Mouse (Mus musculus) thymus, postnatal 0 days (tissue): ENCODE data around the gene Slc38a1. TPM values are rescaled to one million over a fixed set of nuclear protein-coding genes. Genes with fewer than 3 reads are reported as not detected.

Source experiments
- DNase-seq: peaks from one replicate; pipeline ENCODE4 v3.0.0-alpha.2; 2015; ENCODE audit warnings: low spot score
- polyA plus RNA-seq: library from polyadenylated mRNA; unstranded; fragments of >200 nt; fragmentation: Nextera tagmentation; extraction: Ambion mirVana; gene quantifications from 2 replicates; pipeline ENCODE4 v1.2.1, GENCODE M21; 2015

Gene Slc38a1
- polyA plus RNA-seq, 1 experiment from 2014 or later: 126 TPM

DNA sequence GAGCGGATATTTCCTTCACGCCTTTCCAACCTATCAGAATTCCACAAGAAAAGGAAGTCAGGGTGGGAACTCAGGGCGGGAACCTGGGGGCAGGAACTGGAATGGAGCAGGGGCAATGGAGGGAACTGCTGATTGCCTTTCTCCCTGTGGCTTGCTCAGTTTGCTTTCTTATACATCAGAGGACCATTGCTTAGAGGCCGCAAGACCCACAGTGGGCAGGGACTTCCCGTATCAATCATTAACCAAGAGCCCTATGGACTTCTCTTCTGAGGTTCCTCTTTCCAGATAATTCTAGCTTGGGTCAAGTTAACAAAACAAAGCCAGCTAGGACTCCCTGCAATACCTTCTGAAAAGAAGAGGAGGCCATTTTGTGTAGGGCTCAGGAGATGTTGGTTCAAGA is 80.2 kb downstream of the Slc38a1 start:
- DNase-seq: no peak

DNA sequence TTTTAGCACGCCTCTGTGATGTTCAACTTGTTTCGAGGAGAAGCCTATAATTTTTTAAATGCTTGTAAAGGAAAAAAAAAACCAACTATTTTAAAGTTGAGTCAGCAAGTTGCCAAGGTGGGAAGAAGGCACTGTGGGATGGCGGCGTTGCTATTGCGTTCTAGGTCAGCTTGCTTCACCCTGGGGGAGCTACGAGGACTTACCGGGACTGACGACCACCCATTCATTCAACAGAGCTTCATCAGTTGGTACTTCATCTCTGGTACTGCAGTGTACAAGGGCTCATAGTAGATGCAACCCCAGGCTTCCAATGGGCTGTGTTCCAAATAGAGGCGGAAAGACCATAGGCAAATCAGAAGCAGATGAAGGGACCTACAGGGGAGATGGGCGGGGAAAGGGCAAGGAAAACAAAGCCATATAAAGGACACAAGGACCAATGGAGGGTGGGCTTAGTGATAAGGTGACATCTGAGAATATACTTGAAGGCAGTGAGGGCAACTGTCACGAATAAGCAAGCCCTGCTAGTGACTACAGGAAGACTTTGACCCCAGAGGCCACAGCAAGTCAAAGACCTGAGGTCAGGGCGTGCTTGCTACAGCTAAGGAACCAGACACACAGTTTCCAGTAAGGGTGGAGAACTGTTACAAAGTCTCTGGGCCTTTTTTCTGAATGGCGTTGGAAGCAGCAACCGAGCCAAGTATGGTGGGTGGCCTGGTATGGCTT is 82.0 kb downstream of the Slc38a1 start:
- DNase-seq: no peak

DNA sequence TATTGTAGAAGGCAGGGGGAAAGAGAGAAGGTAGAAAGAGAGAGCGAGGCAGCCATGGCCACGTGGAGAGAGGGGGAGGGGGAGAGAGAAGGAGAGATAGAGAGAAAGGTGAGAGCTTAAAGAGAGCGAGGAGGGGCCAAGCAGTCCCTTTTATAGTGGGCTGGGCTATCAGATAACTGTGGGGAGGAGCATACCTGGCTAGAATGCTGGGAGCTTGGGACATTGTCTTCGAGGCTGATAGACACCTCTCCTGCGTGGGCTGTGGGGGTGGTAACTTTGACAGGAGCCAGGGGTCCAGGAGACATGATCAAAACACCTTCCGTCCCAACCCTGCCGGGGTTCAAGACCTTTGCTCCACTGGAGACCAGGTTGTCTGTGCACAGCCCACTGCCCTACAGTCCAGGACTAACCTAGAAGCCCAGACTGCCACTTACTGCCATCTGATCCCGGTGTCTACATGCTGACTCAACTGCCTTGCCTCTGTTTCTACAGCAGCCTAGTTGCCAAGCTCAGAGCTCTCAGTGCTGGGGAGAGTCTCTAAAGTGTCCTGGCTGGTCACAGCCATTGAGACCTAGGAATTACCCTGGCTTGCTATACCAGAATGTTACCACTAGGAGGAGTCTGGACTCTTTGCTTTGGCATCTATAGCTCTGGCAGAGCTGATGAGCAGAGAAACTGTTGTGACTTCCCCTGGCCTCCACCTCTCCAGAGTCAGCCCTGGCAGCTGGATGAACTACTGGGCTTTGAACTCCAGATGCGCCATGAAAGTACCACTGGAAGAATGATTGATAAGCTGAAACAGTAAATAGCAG is 90.9 kb downstream of the Slc38a1 start:
- peak; percentile 85 for DNase-seq

DNA sequence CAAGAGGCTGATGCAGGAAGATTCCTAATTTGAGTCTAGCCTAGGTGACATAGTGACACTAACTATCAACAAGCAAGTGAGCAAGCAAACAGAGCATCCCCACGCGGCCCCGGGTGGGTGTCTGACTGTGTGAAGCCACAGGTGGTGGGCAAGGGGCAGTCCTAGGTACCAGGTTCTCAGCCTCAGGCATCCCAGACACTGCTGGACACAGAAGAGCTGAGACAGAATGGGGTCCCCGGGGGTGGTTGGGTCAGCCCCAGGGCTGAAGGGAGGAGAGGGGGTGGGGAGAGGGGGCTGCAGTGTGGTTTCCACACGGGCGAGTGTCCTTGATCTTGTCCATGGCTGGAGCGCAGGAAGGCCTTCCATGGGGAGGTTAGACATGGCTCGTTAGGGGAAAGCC is 91.6 kb downstream of the Slc38a1 start:
- DNase-seq: no peak

DNA sequence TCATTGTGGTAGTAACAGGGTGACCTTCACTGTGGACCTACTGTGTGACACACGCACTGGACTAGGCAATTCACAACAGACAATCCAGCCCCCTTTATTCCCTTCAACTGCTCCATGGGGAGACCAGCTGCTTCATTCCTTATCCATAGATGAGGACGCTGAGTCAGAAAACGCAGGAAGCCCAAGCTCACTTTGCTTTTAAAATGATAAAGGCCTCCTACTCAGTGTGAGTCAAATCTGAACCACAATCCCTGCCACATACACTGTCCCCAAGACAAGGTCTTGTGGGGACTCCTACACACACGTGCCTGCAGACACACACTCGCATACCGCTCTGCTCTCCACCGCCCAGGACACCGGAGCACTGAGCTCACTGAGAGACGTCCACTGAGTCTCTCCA is 94.3 kb downstream of the Slc38a1 start:
- no peak for DNase-seq

DNA sequence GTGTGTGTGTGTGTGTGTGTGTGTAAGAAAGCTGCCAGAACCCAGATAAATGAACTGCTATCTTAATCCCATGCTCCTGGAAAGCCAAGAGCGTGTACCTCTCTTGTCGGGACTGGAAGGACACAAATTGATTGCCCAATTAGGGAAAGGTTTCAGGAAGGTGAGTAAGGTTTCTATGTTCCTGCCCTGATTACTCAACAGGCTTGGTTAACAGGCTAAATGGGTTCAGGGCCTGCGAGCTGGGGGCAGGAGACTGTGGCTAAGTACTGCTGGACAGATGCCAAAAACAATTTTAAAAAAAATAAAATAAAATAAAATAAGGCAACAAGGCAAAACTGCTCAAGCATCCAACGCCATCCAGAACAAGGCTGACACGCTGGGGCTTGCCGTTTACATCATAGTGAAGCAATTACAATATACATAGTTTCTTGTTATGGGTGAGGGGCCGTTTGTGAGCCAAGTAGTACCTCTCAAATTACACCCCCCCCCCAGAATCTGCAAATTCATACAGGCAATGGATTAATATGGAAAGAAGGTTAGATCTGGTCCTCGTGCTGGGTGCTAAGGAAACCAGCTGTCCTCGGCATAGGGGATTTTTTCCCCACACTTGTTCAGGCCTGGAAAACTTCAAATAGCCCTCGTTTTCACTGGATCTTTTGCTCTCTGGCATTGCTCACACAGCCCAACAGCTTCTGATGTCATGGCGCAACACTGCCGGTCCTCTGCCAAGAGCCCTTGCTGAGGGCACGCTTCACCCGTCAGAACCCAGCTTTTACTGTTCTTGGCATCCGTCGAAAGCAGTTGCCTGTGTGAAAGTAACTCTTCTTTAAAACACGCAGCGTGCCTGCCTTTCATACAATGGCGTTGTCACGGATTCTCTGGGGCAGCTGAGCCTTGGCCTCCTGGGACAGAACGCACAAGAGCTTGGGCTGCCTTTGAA is 95.2 kb downstream of the Slc38a1 start:
- DNase-seq: no peak

DNA sequence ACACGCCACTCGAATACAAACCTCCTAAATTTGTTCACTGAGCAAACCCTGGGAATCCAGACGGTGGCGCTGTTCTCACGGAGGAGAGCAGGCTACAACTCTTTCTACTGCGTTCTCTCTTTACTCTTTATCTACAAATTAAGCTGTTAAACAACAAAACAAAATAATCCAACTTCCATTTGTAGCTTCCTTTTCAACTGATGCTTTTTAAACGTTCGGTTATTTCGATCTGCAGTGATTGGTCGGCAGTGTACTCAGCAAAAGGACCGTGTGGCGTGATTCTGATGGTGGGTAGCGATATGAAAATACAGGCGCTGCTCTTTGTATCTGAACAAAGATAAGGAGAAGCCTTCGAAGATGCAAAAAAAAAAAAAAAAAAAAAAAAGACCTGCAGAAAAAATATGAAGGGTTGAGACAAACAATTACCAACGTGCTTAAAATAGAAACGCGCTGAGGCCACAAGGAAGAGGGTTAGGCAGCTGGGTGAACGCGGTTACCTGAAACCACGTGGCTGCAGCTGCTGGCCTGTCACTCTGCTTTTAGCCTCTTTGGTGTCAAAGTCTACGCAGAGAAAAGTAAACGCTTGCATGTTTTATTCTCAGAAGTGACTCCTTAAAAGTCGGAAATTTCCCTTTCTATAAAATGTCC is 99.4 kb downstream of the Slc38a1 start:
- peak; percentile 88 for DNase-seq

DNA sequence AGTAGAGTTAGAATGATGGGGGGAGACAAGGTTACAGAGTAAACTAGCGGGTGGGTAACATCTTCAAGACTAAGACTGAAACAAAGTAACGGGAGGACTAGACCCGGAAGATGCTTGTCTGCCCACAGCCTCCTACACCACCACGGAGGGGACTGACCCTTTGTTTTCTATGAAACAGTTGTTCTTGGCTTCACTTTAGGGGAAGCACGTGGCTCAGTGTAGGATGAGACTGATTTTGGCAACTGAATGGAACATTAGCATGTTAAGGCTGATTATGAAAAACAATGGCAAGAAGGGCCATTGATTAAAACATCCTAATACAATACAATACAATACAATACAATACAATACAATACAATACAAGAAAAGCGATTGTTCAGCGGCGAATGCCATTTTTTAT is 100.6 kb downstream of the Slc38a1 start:
- DNase-seq: no peak

DNA sequence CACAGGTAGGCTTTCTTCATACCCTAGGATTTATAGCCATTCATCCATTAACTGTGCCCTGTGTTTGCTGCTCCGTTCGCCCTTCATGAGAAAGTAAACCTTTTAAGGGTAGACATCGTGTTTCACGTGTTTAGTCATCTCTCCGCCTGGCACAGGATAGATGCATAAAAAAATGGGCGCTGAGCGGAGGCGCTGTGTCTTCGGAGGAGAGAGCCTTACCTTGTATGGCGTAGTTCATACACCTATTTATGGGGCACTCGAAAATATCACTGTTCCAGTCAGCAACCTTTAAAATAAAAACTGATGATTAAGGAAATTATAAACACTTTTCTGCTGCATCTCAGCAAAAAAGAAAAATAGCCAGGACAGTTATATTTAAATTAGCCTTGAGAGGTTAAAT is 105.4 kb downstream of the Slc38a1 start:
- DNase-seq: no peak

DNA sequence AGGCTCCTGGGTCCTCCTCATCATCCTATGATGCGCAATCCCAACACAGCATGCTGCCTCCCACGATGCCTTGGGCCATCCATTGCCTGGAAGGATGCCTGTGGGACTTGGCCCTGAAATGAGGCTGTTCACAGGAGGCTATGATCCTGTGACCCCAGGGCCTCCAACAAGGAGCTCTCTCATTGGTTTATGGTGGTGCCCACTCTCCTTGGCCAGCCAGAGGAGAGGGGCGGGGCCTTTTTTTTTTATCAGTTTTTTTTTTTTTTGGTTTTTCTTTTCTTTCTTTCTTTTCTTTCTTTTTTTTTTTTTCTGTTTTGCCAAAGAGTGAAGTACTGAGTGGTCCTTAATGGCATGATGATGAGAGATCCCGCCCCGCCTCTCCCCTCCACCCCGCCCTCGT is 106.3 kb downstream of the Slc38a1 start:
- no peak for DNase-seq

DNA sequence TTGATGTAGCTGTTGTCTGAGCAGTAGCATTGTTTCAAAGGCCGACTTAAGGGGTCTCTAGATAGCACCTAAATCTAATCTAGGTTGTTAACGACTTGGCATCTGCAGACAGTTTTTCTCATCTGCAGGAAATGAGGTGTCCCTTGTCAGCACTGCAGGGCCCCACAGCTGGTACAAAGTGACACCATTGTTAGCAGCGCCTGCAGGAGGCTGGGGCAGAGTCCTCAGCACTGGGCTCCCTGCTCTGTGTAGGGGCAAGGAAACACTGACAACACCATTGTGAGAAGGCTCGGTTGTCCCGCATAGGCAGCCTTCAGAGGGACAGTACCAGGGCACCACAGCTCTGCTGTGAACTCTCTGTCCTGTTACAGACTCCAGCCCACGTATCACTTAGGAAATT is 115.0 kb downstream of the Slc38a1 start:
- DNase-seq: peak; percentile 85

DNA sequence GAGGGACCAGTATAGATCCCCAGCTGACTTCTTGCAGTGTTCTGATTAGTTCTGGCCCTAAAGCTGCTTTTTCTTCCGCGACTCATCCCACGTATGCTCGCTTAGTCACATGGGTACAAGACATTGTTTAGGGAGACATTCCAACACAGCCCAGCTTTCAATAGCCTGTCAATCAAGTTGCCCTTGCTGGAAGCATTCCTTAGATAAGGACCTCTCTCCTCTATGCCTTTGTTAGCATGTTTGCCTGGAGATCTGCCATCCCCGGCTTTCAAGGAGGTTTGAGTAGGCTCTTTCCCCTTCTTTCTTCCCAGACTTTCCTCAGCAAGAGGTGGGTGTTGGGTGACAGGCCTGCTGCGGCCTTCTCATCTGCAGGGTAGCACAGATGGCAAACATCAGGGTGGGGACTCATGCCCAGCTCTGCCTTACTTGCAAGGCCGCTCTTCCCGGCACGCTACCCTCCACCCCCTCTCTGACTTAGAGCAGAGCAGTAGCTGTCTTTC is 118.4 kb downstream of the Slc38a1 start:
- no peak for DNase-seq

Other genes starting within 250 kb of the Slc38a1 start
- gene Scaf11, start 182.1 kb downstream of the Slc38a1 start, polyA plus RNA-seq: 70.8 and 88.6 TPM in 2 replicates
- gene Slc38a2, start 56.8 kb upstream of the Slc38a1 start, polyA plus RNA-seq: 94.1 and 95.8 TPM in 2 replicates